ENCODE assay signal across 16 mouse cellular contexts in genomic region chr12:52445731-52446130, GRCm38 (mm10). TPM values are rescaled to one million over a fixed set of nuclear protein-coding genes. Genes with fewer than 3 reads are reported as not detected.
DNase-seq lines count a peak whose midpoint lies in the region; ATAC-seq and TF ChIP-seq lines count a peak whose summit lies in the region.
"Had no signal": no experiment of that assay in that cellular context is flagged by ENCODE, and none has a peak within 500 bp of the region (broad histone marks: within the 10 kb centered on the region; RNA-seq: fewer than 3 reads in every experiment).

No protein-coding gene starts in this region.

- intact Hi-C loops in heart, postnatal 25 days (cut with DNase I) = no loop called here

- no peak overlapping the region for H3K4me3 ChIP-seq in lung, embryonic 14.5 days (ENCODE audit: low read depth, low read length)
- H3K4me3 ChIP-seq in liver, embryonic 16.5 days (ENCODE audit: low read depth, low read length) = no peak overlapping the region
- H3K4me3 ChIP-seq in limb, embryonic 10.5 days = no peak overlapping the region
- H3K4me3 ChIP-seq: heart, adult 2 months had no signal

- peak overlapping the region; percentile 72 for H3K27ac ChIP-seq in lung, embryonic 14.5 days (ENCODE audit: low read depth)
- peak overlapping the region; percentile 74 for H3K27ac ChIP-seq in liver, embryonic 16.5 days (ENCODE audit: low read length)
- H3K27ac ChIP-seq in limb, embryonic 10.5 days = no peak overlapping the region
- H3K27ac ChIP-seq: heart, adult 2 months had no signal

- no peak overlapping the region for H3K9ac ChIP-seq in lung, embryonic 14.5 days
- no peak overlapping the region for H3K9ac ChIP-seq in liver, embryonic 16.5 days (ENCODE audit: low read depth, low read length)

- no peak for TF ChIP-seq CTCF in lung, embryonic 14.5 days (IDR thresholded peaks at IDR 0.05; ENCODE audit: low read depth)

- H3K4me2 ChIP-seq in lung, embryonic 14.5 days = no peak overlapping the region
- no peak overlapping the region for H3K4me2 ChIP-seq in liver, embryonic 16.5 days (ENCODE audit: low read depth, low read length)

- no peaks in the 10 kb centered on the region for H3K27me3 ChIP-seq in lung, embryonic 14.5 days (ENCODE audit: insufficient read depth, low read length)
- H3K27me3 ChIP-seq in liver, embryonic 16.5 days (ENCODE audit: control insufficient read depth, insufficient read depth, low read depth, low read length) = no peaks in the 10 kb centered on the region
- H3K27me3 ChIP-seq in limb, embryonic 10.5 days (ENCODE audit: low read depth, poor library complexity, severe bottlenecking) = no peaks in the 10 kb centered on the region

- 28% methylated on average over 2 of the region's 2 CpGs for WGBS in lung, embryonic 14.5 days
- 22% methylated on average over 2 of the region's 2 CpGs for WGBS in liver, embryonic 16.5 days (ENCODE audit: insufficient replicate concordance)
- WGBS in limb, embryonic 10.5 days = 74% methylated on average over 2 of the region's 2 CpGs

- 0 out of 2 replicates have a peak, but pooled peaks cover 7% of the 10 kb centered on the region for H3K4me1 ChIP-seq in lung, embryonic 14.5 days (ENCODE audit: insufficient read depth)
- H3K4me1 ChIP-seq in liver, embryonic 16.5 days (ENCODE audit: control insufficient read depth, low read depth, low read length) = no peaks in the 10 kb centered on the region
- peaks cover 4% of the 10 kb centered on the region; the same call in 1 of the 2 replicates for H3K4me1 ChIP-seq in limb, embryonic 10.5 days

- peak; percentile 39; the same call in 1 of the 2 replicates for ATAC-seq in lung, embryonic 14.5 days (ENCODE audit: insufficient read depth)
- ATAC-seq in liver, embryonic 16.5 days (ENCODE audit: low read depth) = peak; percentile 39
- ATAC-seq: CD4-positive, CD25-positive, alpha-beta regulatory T cell, adult 4 months; inflammation-experienced regulatory T-cells, adult 6 months had no signal

- no peaks in the 10 kb centered on the region for H3K9me3 ChIP-seq in lung, embryonic 14.5 days (ENCODE audit: low read depth, low read length)
- no peaks in the 10 kb centered on the region for H3K9me3 ChIP-seq in liver, embryonic 16.5 days (replicated peaks; ENCODE audit: control insufficient read depth, low read length)
- H3K9me3 ChIP-seq in limb, embryonic 10.5 days (replicated peaks) = no peaks in the 10 kb centered on the region
- H3K9me3 ChIP-seq: G1E had no signal

- DNase-seq in heart, adult 11 months = peak; percentile 59
- no peak for DNase-seq in heart, postnatal 25 days (ENCODE audit: low spot score)
- DNase-seq in lung, embryonic 14.5 days = no peak
- no peak for DNase-seq in lung, postnatal 14 days
- no peak for DNase-seq in natural killer cell, adult 2 months (ENCODE audit: low spot score in 2 of 2)
- DNase-seq in limb, embryonic 10.5 days (ENCODE audit: low spot score) = no peak
- DNase-seq in left cerebral cortex, adult 11 months (ENCODE audit: low spot score) = no peak
- DNase-seq: adrenal gland, postnatal 36 days; cerebellum, adult 2 months; heart, adult 2 months; lung, adult 18-20 months; midbrain, embryonic 14.5 days had no signal

- H3K36me3 ChIP-seq in lung, embryonic 14.5 days (ENCODE audit: insufficient read depth) = no peaks in the 10 kb centered on the region
- H3K36me3 ChIP-seq in liver, embryonic 16.5 days (ENCODE audit: control insufficient read depth, insufficient read depth) = no peaks in the 10 kb centered on the region
- H3K36me3 ChIP-seq in limb, embryonic 10.5 days = no peaks in the 10 kb centered on the region
- H3K36me3 ChIP-seq: G1E had no signal

RNA-seq across cellular contexts. Expression of gene Arhgap5, which starts 58.0 kb away (rescaled TPM):
- 10 to 100 TPM; 77.9 to 83.9 TPM for total RNA-seq in heart, postnatal 25 days (2021)
- 53.3 and 56.6 TPM in 2 replicates for polyA plus RNA-seq in lung, embryonic 14.5 days (2014; fragmentation: Nextera tagmentation; extraction: Ambion mirVana)
- polyA plus RNA-seq in liver, embryonic 16.5 days (2015; fragmentation: Nextera tagmentation; extraction: Ambion mirVana) = 9.9 and 10.6 TPM in 2 replicates
- polyA plus RNA-seq in limb, embryonic 10.5 days (2016; fragmentation: Nextera tagmentation; extraction: Ambion mirVana) = 37.5 and 45.9 TPM in 2 replicates
- polyA plus RNA-seq: G1E had no signal
